Mouse (Mus musculus) kidney, embryonic 16.5 days (tissue): ENCODE data around the gene Coasy. TPM values are rescaled to one million over a fixed set of nuclear protein-coding genes. Genes with fewer than 3 reads are reported as not detected.

Experiments used
- ATAC-seq: fragments of 200-750 bp; cut with Nextera tagmentation; 2 replicates; pipeline ENCODE4 v1.8.0; 2017; ENCODE audit warnings: moderate TSS enrichment; ENCODE audit not compliant: low FRiP score, low TSS enrichment
- H3K27ac ChIP-seq: fragments of 300-500 bp; sonication (generic); 2 replicates; pipeline ENCODE4 v1.5.1; 2014; ENCODE audit warnings: low read length
- H3K27me3 ChIP-seq: fragments of 300-500 bp; sonication (generic); 2 replicates; pipeline ENCODE4 v1.6.1; 2014; ENCODE audit warnings: low read length, control low read depth, mixed read lengths; ENCODE audit not compliant: insufficient read depth
- H3K36me3 ChIP-seq: fragments of 300-500 bp; sonication (generic); 2 replicates; pipeline ENCODE4 v1.6.1; 2014; ENCODE audit warnings: low read length, control low read depth, mixed read lengths; ENCODE audit not compliant: insufficient read depth
- H3K4me1 ChIP-seq: fragments of 300-500 bp; sonication (generic); 2 replicates; pipeline ENCODE4 v1.6.1; 2014; ENCODE audit warnings: low read length, control low read depth, mixed read lengths; ENCODE audit not compliant: insufficient read depth
- H3K4me2 ChIP-seq: fragments of 300-500 bp; sonication (generic); replicated peaks from 2 replicates; pipeline ENCODE4 v1.6.1; 2014; ENCODE audit warnings: low read depth, low read length
- H3K4me3 ChIP-seq: fragments of 300-500 bp; sonication (generic); 2 replicates; pipeline ENCODE4 v1.5.1; 2014; ENCODE audit warnings: mild to moderate bottlenecking, low read length
- H3K9ac ChIP-seq: fragments of 300-500 bp; sonication (generic); replicated peaks from 2 replicates; pipeline ENCODE4 v1.6.1; 2014; ENCODE audit warnings: low read length
- H3K9me3 ChIP-seq: fragments of 300-500 bp; sonication (generic); 2 replicates; pipeline ENCODE4 v1.6.1; 2016; ENCODE audit warnings: low read length, control low read depth
- WGBS: fragments of 180-500 bp; shearing (Covaris S2); extraction: QIAGEN DNeasy Blood & Tissue Kit; methylation state at CpG from one replicate; pipeline ENCODE4 v1.1.7; 2014; 5-methylcytosine and 5-hydroxymethylcytosine counted together
- polyA plus RNA-seq: library from polyadenylated mRNA; unstranded; fragments of >200 nt; fragmentation: Nextera tagmentation; extraction: Ambion mirVana; gene quantifications from 2 replicates; pipeline ENCODE4 v1.2.1, GENCODE M21; 2015

Coasy gene
- polyA plus RNA-seq, 1 experiment from 2014 or later, result 57.9 TPM

DNA sequence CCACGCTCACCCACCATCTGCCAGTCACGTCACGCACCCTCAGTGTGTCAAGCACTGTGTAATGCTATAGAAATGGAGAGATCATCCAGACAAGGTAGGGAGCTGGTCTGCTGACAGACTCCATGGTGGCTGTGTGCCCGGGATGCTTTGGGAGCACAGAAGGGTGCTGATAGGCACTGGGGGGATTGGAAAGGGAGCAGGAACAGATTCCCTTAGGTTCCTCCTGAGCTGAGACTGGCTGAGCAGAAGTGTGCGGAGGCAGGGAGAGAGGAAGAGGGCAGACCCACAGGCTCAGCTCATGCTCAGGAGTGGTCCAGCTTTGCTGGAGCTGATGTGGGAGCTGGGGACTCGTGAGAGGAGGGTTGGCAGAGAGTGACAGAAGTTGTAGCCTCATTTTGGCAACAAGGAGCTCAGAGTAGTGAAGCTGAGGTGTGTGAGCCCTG is 31.3 kb upstream of the Coasy start:
- no peak overlapping the region for H3K4me3 ChIP-seq
- H3K9ac ChIP-seq, result no peak overlapping the region
- no peaks in the 10 kb centered on the region for H3K27me3 ChIP-seq
- peaks cover 20% of the 10 kb centered on the region for H3K36me3 ChIP-seq
- H3K4me2 ChIP-seq, result no peak overlapping the region
- no peak overlapping the region for H3K27ac ChIP-seq
- H3K4me1 ChIP-seq, result no peaks in the 10 kb centered on the region
- ATAC-seq, result no peak
- peaks cover 7% of the 10 kb centered on the region; the same call in 1 of the 2 replicates for H3K9me3 ChIP-seq
- WGBS, result 87% methylated on average over 6 of the region's 6 CpGs

DNA sequence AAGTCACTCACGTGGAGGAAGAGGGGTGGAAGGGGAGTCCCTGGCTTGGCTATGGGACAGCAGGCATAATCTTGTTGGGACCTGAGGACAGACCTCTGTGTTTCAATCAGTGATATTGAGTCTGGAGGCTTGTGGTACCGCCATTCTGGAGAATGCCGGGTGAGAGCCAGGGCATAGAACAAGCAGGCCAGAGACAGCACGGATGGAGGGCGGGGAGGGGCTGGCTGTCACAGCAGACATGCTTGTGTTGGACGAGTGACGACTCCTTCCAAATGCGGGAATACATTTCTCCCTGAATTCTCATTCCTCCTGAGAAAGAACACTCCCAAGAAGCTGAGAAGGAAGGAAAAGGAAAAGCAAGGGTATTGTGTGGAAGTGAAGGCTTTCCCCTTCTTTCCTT is 30.7 kb upstream of the Coasy start:
- WGBS, result 91% methylated on average over 8 of the region's 8 CpGs
- Histone ChIP-seq H3K9me3 (peaks cover 7% of the 10 kb centered on the region; the same call in 1 of the 2 replicates), H3K4me2 (no peak overlapping the region), H3K9ac (no peak overlapping the region), H3K27ac (no peak overlapping the region), H3K36me3 (peaks cover 20% of the 10 kb centered on the region), H3K4me1 (0 out of 2 replicates have a peak, but pooled peaks cover 2% of the 10 kb centered on the region), H3K4me3 (no peak overlapping the region), H3K27me3 (no peaks in the 10 kb centered on the region)
- no peak for ATAC-seq

DNA sequence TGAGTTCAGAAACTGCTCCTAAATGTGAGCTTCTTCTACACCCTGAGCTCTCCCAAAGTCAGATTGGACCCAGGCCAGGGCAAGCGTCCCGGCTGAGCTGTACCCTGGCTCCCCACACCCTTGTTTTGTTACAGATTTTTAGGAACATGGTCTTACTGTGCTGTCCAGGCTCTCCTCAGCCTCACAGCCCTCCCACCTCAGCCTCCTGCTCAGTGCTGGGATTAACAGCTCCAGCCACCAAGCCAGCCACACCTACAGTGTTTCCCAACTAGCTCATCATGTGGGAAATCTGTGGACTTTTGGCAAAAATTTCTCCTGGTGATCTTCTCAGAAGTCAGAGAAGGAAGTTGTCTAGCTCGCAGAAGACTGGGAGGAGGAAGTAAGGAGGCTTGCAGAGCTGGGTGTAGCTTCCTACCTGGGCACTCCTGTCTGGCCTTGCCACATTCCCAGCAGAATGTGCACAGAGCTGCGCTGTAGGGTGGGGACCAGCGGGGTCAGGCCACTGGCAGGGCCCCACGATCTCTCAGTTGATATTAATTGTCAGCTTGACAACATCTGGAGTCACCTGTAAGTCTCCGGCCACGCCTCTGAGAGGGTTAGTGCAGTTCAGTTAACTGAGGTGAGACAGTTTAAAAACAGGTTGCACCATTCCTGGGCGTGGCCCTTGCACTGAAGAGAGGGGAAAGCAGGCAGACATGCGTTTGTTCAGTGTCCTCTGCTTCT is 29.5 kb upstream of the Coasy start:
- H3K36me3 ChIP-seq, result peaks cover 18% of the 10 kb centered on the region
- H3K4me3 ChIP-seq, result no peak overlapping the region
- no peaks in the 10 kb centered on the region for H3K27me3 ChIP-seq
- no peak overlapping the region for H3K4me2 ChIP-seq
- 82% methylated on average over 10 of the region's 10 CpGs for WGBS
- no peak for ATAC-seq
- peaks cover 7% of the 10 kb centered on the region; the same call in 1 of the 2 replicates for H3K9me3 ChIP-seq
- H3K4me1 ChIP-seq, result 0 out of 2 replicates have a peak, but pooled peaks cover 3% of the 10 kb centered on the region
- H3K9ac ChIP-seq, result no peak overlapping the region
- no peak overlapping the region for H3K27ac ChIP-seq

DNA sequence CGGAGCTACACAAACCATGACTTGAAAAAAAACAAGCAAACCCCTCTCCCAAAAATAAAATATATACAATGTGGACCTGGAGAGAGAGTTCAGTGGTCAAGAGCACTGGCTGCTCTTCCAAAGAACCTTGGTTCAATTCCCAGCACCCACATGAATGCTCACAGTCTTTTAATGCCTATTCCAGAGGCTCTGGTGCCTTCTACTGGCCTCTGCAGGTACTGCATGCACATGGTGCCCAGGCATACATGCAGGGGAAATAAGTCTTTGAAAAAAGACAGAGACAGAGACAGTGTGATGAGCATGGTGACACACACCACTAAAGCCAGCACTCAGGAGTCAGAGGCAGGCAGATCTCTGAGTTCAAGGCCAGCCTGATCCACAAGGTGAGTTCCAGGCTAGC is 28.4 kb upstream of the Coasy start:
- peaks cover 10% of the 10 kb centered on the region for H3K36me3 ChIP-seq
- WGBS, result 96% methylated on average over 1 of the region's 1 CpGs

DNA sequence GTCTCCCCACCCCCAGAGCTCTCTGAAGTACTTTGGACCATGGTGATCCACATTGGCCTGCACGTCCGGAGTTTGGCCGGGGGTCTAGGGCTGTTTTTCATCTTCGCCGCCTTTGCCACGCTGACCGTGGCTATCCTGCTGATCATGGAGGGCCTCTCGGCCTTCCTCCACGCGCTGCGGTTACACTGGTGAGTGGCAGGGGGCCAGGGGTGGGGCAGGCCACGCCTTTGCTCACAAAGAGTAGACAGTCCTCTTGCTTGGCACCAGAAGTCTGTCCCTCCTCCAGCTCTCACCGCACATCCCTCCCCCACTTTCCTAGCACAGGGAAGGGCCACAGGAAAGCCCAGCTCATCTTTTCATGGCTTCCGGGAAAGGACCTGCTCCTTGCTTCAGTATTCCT is 26.9 kb upstream of the Coasy start:
- Histone ChIP-seq H3K4me3 (no peak overlapping the region), H3K9me3 (peaks cover 7% of the 10 kb centered on the region; the same call in 1 of the 2 replicates), H3K4me2 (no peak overlapping the region), H3K27ac (no peak overlapping the region), H3K9ac (no peak overlapping the region), H3K4me1 (peaks cover 26% of the 10 kb centered on the region), H3K27me3 (no peaks in the 10 kb centered on the region), H3K36me3 (peaks cover 6% of the 10 kb centered on the region; the same call in 1 of the 2 replicates)
- no peak for ATAC-seq
- WGBS, result 82% methylated on average over 14 of the region's 14 CpGs

More for the DNA sequence above, 28.4 kb upstream of the Coasy start:
- Histone ChIP-seq H3K4me1 (peaks cover 14% of the 10 kb centered on the region), H3K4me3 (no peak overlapping the region), H3K27ac (no peak overlapping the region), H3K9ac (no peak overlapping the region), H3K9me3 (peaks cover 7% of the 10 kb centered on the region; the same call in 1 of the 2 replicates), H3K27me3 (no peaks in the 10 kb centered on the region), H3K4me2 (no peak overlapping the region)
- ATAC-seq, result no peak

DNA sequence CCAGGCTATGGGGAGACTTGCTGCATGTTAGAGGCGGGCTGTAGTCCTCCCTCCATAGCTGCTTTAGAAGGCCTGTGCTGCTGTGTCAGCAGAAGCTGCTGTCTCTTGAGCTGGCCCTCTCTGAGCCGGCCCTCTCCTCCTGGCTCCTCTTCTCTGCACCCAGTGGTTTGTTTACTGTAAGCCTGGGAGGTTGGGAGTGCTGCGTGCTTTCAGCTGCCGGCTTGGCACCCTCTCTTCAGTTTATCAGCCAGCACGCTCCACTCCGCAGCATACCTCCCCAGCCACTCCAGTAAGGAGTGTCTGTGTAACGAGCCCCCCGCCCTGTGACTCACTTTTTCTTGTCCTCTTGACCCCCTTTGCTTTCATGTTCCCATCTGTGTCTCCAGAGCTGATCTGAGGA is 25.5 kb upstream of the Coasy start:
- Histone ChIP-seq H3K4me2 (no peak overlapping the region), H3K4me1 (peaks cover 29% of the 10 kb centered on the region), H3K4me3 (no peak overlapping the region), H3K27ac (peak overlapping the region; percentile 66), H3K27me3 (no peaks in the 10 kb centered on the region), H3K9me3 (peaks cover 7% of the 10 kb centered on the region; the same call in 1 of the 2 replicates), H3K9ac (no peak overlapping the region), H3K36me3 (peaks cover 6% of the 10 kb centered on the region; the same call in 1 of the 2 replicates)
- ATAC-seq, result no peak
- WGBS, result 50% methylated on average over 8 of the region's 8 CpGs

DNA sequence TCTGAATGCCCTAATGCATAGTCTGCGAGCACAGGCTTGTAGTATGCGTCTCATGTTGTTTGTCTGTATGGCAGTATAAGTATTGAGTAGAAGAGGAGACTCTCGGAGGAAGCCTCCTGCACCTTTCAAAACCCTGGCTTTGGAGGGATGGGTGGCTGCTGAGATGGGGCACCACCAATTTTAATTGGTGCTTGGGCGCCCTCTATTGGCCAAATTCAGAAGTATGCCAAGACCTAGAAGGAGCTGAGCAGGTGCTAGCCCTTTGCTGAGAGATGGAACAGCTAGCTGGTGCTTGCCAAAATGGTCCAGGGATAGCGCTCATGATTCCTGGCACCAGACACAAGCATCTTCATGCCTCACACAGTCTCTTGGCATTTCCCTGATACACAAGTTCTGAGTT is 24.5 kb upstream of the Coasy start:
- 38% methylated on average over 5 of the region's 5 CpGs for WGBS
- ATAC-seq, result no peak

DNA sequence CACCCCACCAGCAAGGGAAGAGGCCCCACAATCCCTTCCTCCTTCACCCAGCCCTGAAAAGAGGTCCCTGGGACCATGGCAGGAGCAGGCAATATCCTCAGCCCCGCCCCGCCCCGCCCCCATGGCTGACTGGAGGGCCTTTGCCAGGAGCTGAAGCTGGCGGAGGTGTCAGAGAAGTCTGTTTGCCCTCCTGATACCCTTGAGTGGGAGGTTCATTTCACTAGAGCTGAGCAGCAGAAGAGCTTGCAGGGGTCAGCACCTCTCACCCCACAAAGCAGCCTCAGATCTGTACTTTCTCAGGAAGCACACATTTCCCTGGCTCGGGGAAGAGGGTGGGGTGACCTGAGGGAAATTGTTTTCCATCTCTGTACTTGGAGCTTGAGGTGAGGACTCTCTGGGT is 23.6 kb upstream of the Coasy start:
- Histone ChIP-seq H3K9ac (peak overlapping the region; percentile 33), H3K9me3 (peaks cover 3% of the 10 kb centered on the region; the same call in 1 of the 2 replicates), H3K36me3 (peaks cover 4% of the 10 kb centered on the region; the same call in 1 of the 2 replicates), H3K4me3 (no peak overlapping the region), H3K4me1 (peaks cover 42% of the 10 kb centered on the region), H3K4me2 (no peak overlapping the region), H3K27ac (peak overlapping the region; percentile 56; the same call in 1 of the 2 replicates), H3K27me3 (no peaks in the 10 kb centered on the region)
- 35% methylated on average over 5 of the region's 5 CpGs for WGBS
- ATAC-seq, result 0 out of 2 replicates have a peak, but pooled peaks have one; percentile 1

More for the DNA sequence above, 24.5 kb upstream of the Coasy start:
- H3K36me3 ChIP-seq, result peaks cover 6% of the 10 kb centered on the region; the same call in 1 of the 2 replicates
- H3K9me3 ChIP-seq, result peaks cover 7% of the 10 kb centered on the region; the same call in 1 of the 2 replicates
- H3K4me2 ChIP-seq, result no peak overlapping the region
- H3K27me3 ChIP-seq, result no peaks in the 10 kb centered on the region
- peaks cover 33% of the 10 kb centered on the region for H3K4me1 ChIP-seq
- H3K27ac ChIP-seq, result no peak overlapping the region
- no peak overlapping the region for H3K4me3 ChIP-seq
- no peak overlapping the region for H3K9ac ChIP-seq

DNA sequence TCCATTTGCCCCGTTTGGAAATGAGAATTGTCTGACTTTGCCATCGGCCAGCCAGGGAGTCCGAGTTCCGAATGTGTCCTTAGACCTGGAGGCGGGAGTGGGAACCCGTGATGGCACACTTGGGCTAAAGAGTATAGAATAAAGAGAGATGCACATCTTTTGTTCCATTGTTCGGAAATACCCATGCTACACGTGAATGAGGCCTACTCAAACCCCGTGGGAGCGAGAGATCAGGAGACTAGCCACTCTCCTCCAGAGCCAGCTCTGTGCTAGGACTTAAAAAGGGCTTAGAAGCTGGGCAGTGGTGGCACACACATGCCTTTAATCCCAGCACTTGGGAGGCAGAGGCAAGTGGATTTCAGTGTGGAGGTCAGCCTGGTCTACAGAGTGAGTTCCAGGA is 22.9 kb upstream of the Coasy start:
- H3K4me1 ChIP-seq, result peaks cover 49% of the 10 kb centered on the region
- WGBS, result 76% methylated on average over 10 of the region's 10 CpGs

DNA sequence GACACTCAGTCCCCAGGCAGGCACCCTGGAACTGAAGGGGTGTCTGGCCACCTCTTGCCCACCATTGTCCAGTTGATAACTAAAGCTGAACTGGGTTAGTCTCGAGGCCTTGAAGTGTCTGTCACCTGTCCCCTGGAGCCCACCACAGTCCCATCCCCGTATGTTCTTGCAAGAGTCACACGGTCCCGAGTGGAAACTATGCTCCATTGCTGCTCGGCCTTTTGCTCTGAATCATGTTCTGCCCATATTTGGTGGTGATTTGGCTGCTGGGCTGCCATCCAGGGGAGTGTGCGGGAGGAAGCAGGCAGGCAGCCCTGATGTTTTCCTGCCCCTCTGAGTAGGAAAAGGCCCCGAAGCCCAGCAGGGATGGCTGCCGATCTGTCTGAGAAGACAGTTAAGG is 22.2 kb upstream of the Coasy start:
- no peak overlapping the region for H3K4me3 ChIP-seq
- ATAC-seq, result 0 out of 2 replicates have a peak, but pooled peaks have one; percentile 32
- no peaks in the 10 kb centered on the region for H3K27me3 ChIP-seq
- H3K9ac ChIP-seq, result no peak overlapping the region
- H3K36me3 ChIP-seq, result no peaks in the 10 kb centered on the region
- H3K4me2 ChIP-seq, result no peak overlapping the region
- peaks cover 51% of the 10 kb centered on the region for H3K4me1 ChIP-seq
- whole genome bisulfite sequencing, result 46% methylated on average over 8 of the region's 8 CpGs
- H3K27ac ChIP-seq, result peak overlapping the region; percentile 73
- no peaks in the 10 kb centered on the region for H3K9me3 ChIP-seq

More for the DNA sequence above, 22.9 kb upstream of the Coasy start:
- Histone ChIP-seq H3K4me2 (no peak overlapping the region), H3K4me3 (no peak overlapping the region), H3K27me3 (no peaks in the 10 kb centered on the region), H3K36me3 (no peaks in the 10 kb centered on the region), H3K9me3 (no peaks in the 10 kb centered on the region), H3K9ac (peak overlapping the region; percentile 20; the same call in 1 of the 2 replicates), H3K27ac (peak overlapping the region; percentile 73)
- ATAC-seq, result no peak
